Comparison of ENCODE assay signal across 23 mouse cellular contexts in genomic region chr2:33712811-33713210, GRCm38 (mm10).
DNase-seq lines count a peak whose midpoint lies in the region; ATAC-seq and TF ChIP-seq lines count a peak whose summit lies in the region.
"Had no signal": no experiment of that assay in that cellular context is flagged by ENCODE, and none has a peak within 500 bp of the region (broad histone marks: within the 10 kb centered on the region; RNA-seq: fewer than 3 reads in every experiment).

No protein-coding gene starts in this region.

- WGBS in forebrain, embryonic 11.5 days = 11% methylated on average over 4 of the region's 4 CpGs
- WGBS in forebrain, embryonic 15.5 days = 10% methylated on average over 4 of the region's 4 CpGs
- WGBS in kidney, embryonic 14.5 days = 35% methylated on average over 4 of the region's 4 CpGs
- WGBS in stomach, embryonic 14.5 days = 25% methylated on average over 4 of the region's 4 CpGs
- 43% methylated on average over 4 of the region's 4 CpGs for WGBS in stomach, postnatal 0 days
- 14% methylated on average over 4 of the region's 4 CpGs for WGBS in limb, embryonic 14.5 days
- 79% methylated on average over 4 of the region's 4 CpGs for WGBS in thymus, adult 2 months

- 0 out of 2 replicates have a peak, but pooled peaks have one; percentile 53 for ATAC-seq in forebrain, embryonic 11.5 days (replicated peaks; ENCODE audit: low FRiP score)
- no peak for ATAC-seq in forebrain, embryonic 15.5 days (replicated peaks)
- ATAC-seq in kidney, embryonic 14.5 days (ENCODE audit: low FRiP score, low TSS enrichment) = peak; percentile 56; the same call in 1 of the 2 replicates
- 0 out of 2 replicates have a peak, but pooled peaks have one; percentile 49 for ATAC-seq in stomach, embryonic 14.5 days (ENCODE audit: insufficient number of reproducible peaks, insufficient read depth, low FRiP score, low read depth)
- ATAC-seq in stomach, postnatal 0 days (ENCODE audit: low FRiP score, low TSS enrichment) = no peak
- ATAC-seq in limb, embryonic 14.5 days (ENCODE audit: low FRiP score, low read depth) = peak; percentile 22; the same call in 1 of the 2 replicates
- ATAC-seq: liver, embryonic 12.5 days had no signal

- no peaks in the 10 kb centered on the region for H3K36me3 ChIP-seq in forebrain, embryonic 11.5 days (ENCODE audit: control insufficient read depth, insufficient read depth, low read length)
- no peaks in the 10 kb centered on the region for H3K36me3 ChIP-seq in forebrain, embryonic 15.5 days
- H3K36me3 ChIP-seq in kidney, embryonic 14.5 days (ENCODE audit: control insufficient read depth, insufficient read depth, low read length) = no peaks in the 10 kb centered on the region
- H3K36me3 ChIP-seq in stomach, embryonic 14.5 days (ENCODE audit: control insufficient read depth, insufficient read depth, low read length) = no peaks in the 10 kb centered on the region
- no peaks in the 10 kb centered on the region for H3K36me3 ChIP-seq in stomach, postnatal 0 days (ENCODE audit: control insufficient read depth, insufficient read depth, low read length)
- no peaks in the 10 kb centered on the region for H3K36me3 ChIP-seq in limb, embryonic 14.5 days (ENCODE audit: control insufficient read depth, insufficient read depth, low read length)
- H3K36me3 ChIP-seq in thymus, adult 2 months (ENCODE audit: control insufficient read depth, insufficient read depth, low read length) = no peaks in the 10 kb centered on the region
- H3K36me3 ChIP-seq: heart, embryonic 12.5 days; liver, embryonic 12.5 days had no signal

- TF ChIP-seq POLR2A in limb, embryonic 14.5 days (IDR thresholded peaks at IDR 0.05; ENCODE audit: borderline replicate concordance, extremely low read depth, insufficient read depth, insufficient read length) = no peak
- TF ChIP-seq POLR2A in thymus, adult 2 months (IDR thresholded peaks at IDR 0.05; ENCODE audit: control insufficient read depth, extremely low read depth, insufficient read depth, low read length, poor library complexity) = no peak

- H3K4me3 ChIP-seq in forebrain, embryonic 11.5 days (ENCODE audit: low read depth, low read length) = no peak overlapping the region
- H3K4me3 ChIP-seq in forebrain, embryonic 15.5 days = no peak overlapping the region
- no peak overlapping the region for H3K4me3 ChIP-seq in kidney, embryonic 14.5 days (ENCODE audit: low read length)
- no peak overlapping the region for H3K4me3 ChIP-seq in stomach, embryonic 14.5 days (ENCODE audit: low read depth, low read length)
- H3K4me3 ChIP-seq in stomach, postnatal 0 days (ENCODE audit: low read depth, low read length) = no peak overlapping the region
- no peak overlapping the region for H3K4me3 ChIP-seq in limb, embryonic 14.5 days (replicated peaks; ENCODE audit: low read length)
- H3K4me3 ChIP-seq in thymus, adult 2 months (ENCODE audit: control insufficient read depth, insufficient read depth, low read length) = no peak overlapping the region
- H3K4me3 ChIP-seq: heart, embryonic 12.5 days; liver, embryonic 12.5 days had no signal

- H3K4me2 ChIP-seq in forebrain, embryonic 11.5 days (ENCODE audit: low read depth, low read length, severe bottlenecking) = no peak overlapping the region
- no peak overlapping the region for H3K4me2 ChIP-seq in forebrain, embryonic 15.5 days (replicated peaks)
- no peak overlapping the region for H3K4me2 ChIP-seq in kidney, embryonic 14.5 days (replicated peaks; ENCODE audit: low read depth, low read length)
- H3K4me2 ChIP-seq in stomach, embryonic 14.5 days (replicated peaks; ENCODE audit: low read depth, low read length) = no peak overlapping the region
- H3K4me2 ChIP-seq in stomach, postnatal 0 days (replicated peaks; ENCODE audit: low read depth) = no peak overlapping the region
- peak overlapping the region; percentile 49 for H3K4me2 ChIP-seq in limb, embryonic 14.5 days (replicated peaks; ENCODE audit: low read depth, low read length, severe bottlenecking)
- H3K4me2 ChIP-seq: heart, embryonic 12.5 days; liver, embryonic 12.5 days had no signal

- H3K27me3 ChIP-seq in forebrain, embryonic 11.5 days (ENCODE audit: control insufficient read depth, insufficient read depth, low read length) = peaks cover 18% of the 10 kb centered on the region
- peaks cover 22% of the 10 kb centered on the region for H3K27me3 ChIP-seq in forebrain, embryonic 15.5 days
- H3K27me3 ChIP-seq in kidney, embryonic 14.5 days (ENCODE audit: control insufficient read depth, insufficient read depth, low read length) = peaks cover 23% of the 10 kb centered on the region
- 0 out of 2 replicates have a peak, but pooled peaks cover 5% of the 10 kb centered on the region for H3K27me3 ChIP-seq in stomach, embryonic 14.5 days (ENCODE audit: control insufficient read depth, insufficient read depth, low read length)
- no peaks in the 10 kb centered on the region; the same call in 1 of the 2 replicates for H3K27me3 ChIP-seq in stomach, postnatal 0 days (ENCODE audit: control insufficient read depth, insufficient read depth, low read length)
- H3K27me3 ChIP-seq in limb, embryonic 14.5 days (ENCODE audit: control insufficient read depth, insufficient read depth, low read length) = peaks cover 12% of the 10 kb centered on the region; the same call in 1 of the 2 replicates
- no peaks in the 10 kb centered on the region; the same call in 1 of the 2 replicates for H3K27me3 ChIP-seq in thymus, adult 2 months (ENCODE audit: control insufficient read depth, insufficient read depth, low read length)

- no peaks in the 10 kb centered on the region for H3K9me3 ChIP-seq in forebrain, embryonic 11.5 days (ENCODE audit: control insufficient read depth, low read length)
- H3K9me3 ChIP-seq in forebrain, embryonic 15.5 days = no peaks in the 10 kb centered on the region
- no peaks in the 10 kb centered on the region for H3K9me3 ChIP-seq in kidney, embryonic 14.5 days (ENCODE audit: control insufficient read depth, low read length)
- no peaks in the 10 kb centered on the region for H3K9me3 ChIP-seq in stomach, embryonic 14.5 days (ENCODE audit: control insufficient read depth, low read depth, low read length)
- no peaks in the 10 kb centered on the region for H3K9me3 ChIP-seq in stomach, postnatal 0 days (ENCODE audit: control insufficient read depth, low read length)
- no peaks in the 10 kb centered on the region for H3K9me3 ChIP-seq in limb, embryonic 14.5 days (ENCODE audit: control insufficient read depth, low read length)
- H3K9me3 ChIP-seq: heart, embryonic 12.5 days; liver, embryonic 12.5 days had no signal

- H3K27ac ChIP-seq in forebrain, embryonic 11.5 days (ENCODE audit: low read depth, low read length) = no peak overlapping the region; the same call in 1 of the 2 replicates
- no peak overlapping the region for H3K27ac ChIP-seq in forebrain, embryonic 15.5 days (replicated peaks)
- H3K27ac ChIP-seq in kidney, embryonic 14.5 days (ENCODE audit: low read depth, low read length) = no peak overlapping the region
- no peak overlapping the region for H3K27ac ChIP-seq in stomach, embryonic 14.5 days (ENCODE audit: low read length)
- no peak overlapping the region for H3K27ac ChIP-seq in stomach, postnatal 0 days (replicated peaks)
- peak overlapping the region; percentile 83 for H3K27ac ChIP-seq in limb, embryonic 14.5 days (replicated peaks; ENCODE audit: low read depth, low read length)
- H3K27ac ChIP-seq in thymus, adult 2 months (ENCODE audit: control insufficient read depth, insufficient read depth, low read length) = no peak overlapping the region
- H3K27ac ChIP-seq: hindbrain, embryonic 14.5 days; liver, embryonic 12.5 days had no signal

- peaks cover 16% of the 10 kb centered on the region for H3K4me1 ChIP-seq in forebrain, embryonic 11.5 days (replicated peaks; ENCODE audit: control insufficient read depth, insufficient read depth, low read length)
- peaks cover 46% of the 10 kb centered on the region for H3K4me1 ChIP-seq in forebrain, embryonic 15.5 days
- H3K4me1 ChIP-seq in kidney, embryonic 14.5 days (ENCODE audit: control insufficient read depth, insufficient read depth, low read length) = peaks cover 9% of the 10 kb centered on the region
- peaks cover 13% of the 10 kb centered on the region for H3K4me1 ChIP-seq in stomach, embryonic 14.5 days (ENCODE audit: control insufficient read depth, insufficient read depth, low read length)
- H3K4me1 ChIP-seq in stomach, postnatal 0 days (replicated peaks; ENCODE audit: control insufficient read depth, insufficient read depth) = no peaks in the 10 kb centered on the region
- H3K4me1 ChIP-seq in limb, embryonic 14.5 days (ENCODE audit: control insufficient read depth, insufficient read depth, low read length) = peaks cover 43% of the 10 kb centered on the region
- no peaks in the 10 kb centered on the region for H3K4me1 ChIP-seq in thymus, adult 2 months (replicated peaks; ENCODE audit: control insufficient read depth, insufficient read depth, low read length)
- H3K4me1 ChIP-seq: liver, embryonic 12.5 days had no signal

- H3K9ac ChIP-seq in forebrain, embryonic 11.5 days (ENCODE audit: low read length) = no peak overlapping the region
- H3K9ac ChIP-seq in forebrain, embryonic 15.5 days (replicated peaks) = no peak overlapping the region
- H3K9ac ChIP-seq in kidney, embryonic 14.5 days (ENCODE audit: low read depth, low read length) = no peak overlapping the region
- H3K9ac ChIP-seq in stomach, embryonic 14.5 days (replicated peaks; ENCODE audit: low read depth, low read length) = no peak overlapping the region
- no peak overlapping the region for H3K9ac ChIP-seq in stomach, postnatal 0 days (ENCODE audit: low read length)
- peak overlapping the region; percentile 65; the same call in 1 of the 2 replicates for H3K9ac ChIP-seq in limb, embryonic 14.5 days (ENCODE audit: low read depth, low read length, severe bottlenecking)
- H3K9ac ChIP-seq: heart, embryonic 12.5 days; hindbrain, embryonic 14.5 days; liver, embryonic 12.5 days had no signal

- no peak for TF ChIP-seq CTCF in stomach, postnatal 0 days (IDR thresholded peaks at IDR 0.05; ENCODE audit: low read depth)
- TF ChIP-seq CTCF in thymus, adult 2 months (IDR thresholded peaks at IDR 0.05; ENCODE audit: borderline replicate concordance, control insufficient read depth, extremely low read depth, insufficient read depth, low read length, poor library complexity) = no peak

- no peak for TF ChIP-seq EP300 in stomach, postnatal 0 days (optimal IDR thresholded peaks at IDR 0.05)

- no peak for DNase-seq in forebrain, embryonic 11.5 days (ENCODE audit: low spot score)
- DNase-seq in kidney, postnatal 36 days = no peak
- DNase-seq in stomach, postnatal 0 days (ENCODE audit: low spot score) = no peak
- no peak for DNase-seq in limb, embryonic 14.5 days (ENCODE audit: low spot score)
- no peak for DNase-seq in thymus, adult 2 months
- DNase-seq: adrenal gland, postnatal 25 days; cerebellum, adult 8-10 months; cerebellum, postnatal 36 days; gastrocnemius, postnatal 14 days; heart, adult 18-20 months; heart, postnatal 10 days; kidney, adult 2 months; kidney, postnatal 25 days; layer of hippocampus, postnatal 36 days; lung, adult 18-20 months; lung, postnatal 10 days; thymus, postnatal 14 days had no signal

Comparison
In these comparisons a context has a peak if more than half of its experiments do, and no peak if none do; other contexts are left out.
1. ATAC-seq: peak in forebrain, embryonic 11.5 days (single experiment), kidney, embryonic 14.5 days (single experiment), stomach, embryonic 14.5 days (single experiment) and limb, embryonic 14.5 days (single experiment); none in forebrain, embryonic 15.5 days (single experiment) and stomach, postnatal 0 days (single experiment).